Mouse (Mus musculus) limb, embryonic 11.5 days (tissue): ENCODE measurements at regions not wholly inside any gene's neighbourhood (a gene's known extent, or its start where the extent isn't known, plus 50 kb on each side); places are given as distances from the start of the nearest gene placed in this dataset.

Experiments
- ATAC-seq: fragments of 200-750 bp; cut with Nextera tagmentation; 2 replicates; pipeline ENCODE4 v1.8.0; 2017; ENCODE audit warnings: low read depth; ENCODE audit not compliant: insufficient number of reproducible peaks, low FRiP score, low TSS enrichment
- DNase-seq: peaks from one replicate; pipeline ENCODE4 v3.0.0-alpha.2; 2015; ENCODE audit warnings: low spot score
- H3K27ac ChIP-seq: fragments of 300-500 bp; sonication (generic); replicated peaks from 2 replicates; pipeline ENCODE4 v1.5.1; 2014; ENCODE audit warnings: low read depth, mild to moderate bottlenecking, low read length
- H3K27me3 ChIP-seq: fragments of 300-500 bp; sonication (generic); 2 replicates; pipeline ENCODE4 v1.6.1; 2014; ENCODE audit warnings: mild to moderate bottlenecking, low read length, mixed read lengths; ENCODE audit not compliant: control insufficient read depth, insufficient read depth
- H3K36me3 ChIP-seq: fragments of 300-500 bp; sonication (generic); 2 replicates; pipeline ENCODE4 v1.6.1; 2014; ENCODE audit warnings: mild to moderate bottlenecking, low read length, moderate library complexity, mixed read lengths; ENCODE audit not compliant: control insufficient read depth, insufficient read depth
- H3K4me1 ChIP-seq: fragments of 300-500 bp; sonication (generic); 2 replicates; pipeline ENCODE4 v1.6.1; 2014; ENCODE audit warnings: low read length, mixed read lengths; ENCODE audit not compliant: control insufficient read depth, insufficient read depth
- H3K4me2 ChIP-seq: fragments of 300-500 bp; sonication (generic); 2 replicates; pipeline ENCODE4 v1.6.1; 2014; ENCODE audit warnings: low read depth, mild to moderate bottlenecking, moderate library complexity; ENCODE audit not compliant: severe bottlenecking
- H3K4me3 ChIP-seq: fragments of 300-500 bp; sonication (generic); 2 replicates; pipeline ENCODE4 v1.5.1; 2014; ENCODE audit warnings: low read depth, low read length
- H3K9ac ChIP-seq: fragments of 300-500 bp; sonication (generic); 2 replicates; pipeline ENCODE4 v1.6.1; 2014; ENCODE audit warnings: mild to moderate bottlenecking, low read length
- H3K9me3 ChIP-seq: fragments of 300-500 bp; sonication (generic); 2 replicates; pipeline ENCODE4 v1.6.1; 2016; ENCODE audit warnings: low read length; ENCODE audit not compliant: control insufficient read depth
- WGBS: fragments of 180-500 bp; shearing (Covaris S2); extraction: QIAGEN DNeasy Blood & Tissue Kit; methylation state at CpG from one replicate; pipeline ENCODE4 v1.1.7; 2014; 5-methylcytosine and 5-hydroxymethylcytosine counted together

- WGBS = 86% methylated on average over 1 of the region's 1 CpGs
- H3K27me3 ChIP-seq = no peaks in the 10 kb centered on the region
- DNase-seq (no peak), ATAC-seq (no peak)
- no peak overlapping the region for H3K4me2 ChIP-seq
- no peak overlapping the region for H3K4me3 ChIP-seq
- no peak overlapping the region for H3K9ac ChIP-seq
- H3K9me3 ChIP-seq = no peaks in the 10 kb centered on the region
- no peaks in the 10 kb centered on the region for H3K36me3 ChIP-seq
- no peaks in the 10 kb centered on the region for H3K4me1 ChIP-seq
- H3K27ac ChIP-seq = no peak overlapping the region
Observed at GRCm38 (mm10) chr4:97357958-97358357, 175.0 kb upstream of the Gm10192 start.

GRCm38 (mm10) chr4:97346799-97347198 is 163.8 kb upstream of the Gm10192 start:
- 68% methylated on average over 3 of the region's 3 CpGs for WGBS
- H3K4me1 ChIP-seq = no peaks in the 10 kb centered on the region
- H3K4me3 ChIP-seq = no peak overlapping the region
- H3K36me3 ChIP-seq = no peaks in the 10 kb centered on the region
- H3K4me2 ChIP-seq = no peak overlapping the region
- H3K27me3 ChIP-seq = no peaks in the 10 kb centered on the region
- DNase-seq (no peak), ATAC-seq (no peak)
- H3K27ac ChIP-seq = no peak overlapping the region
- H3K9me3 ChIP-seq = no peaks in the 10 kb centered on the region
- no peak overlapping the region for H3K9ac ChIP-seq

- WGBS = 34% methylated on average over 2 of the region's 2 CpGs
- DNase-seq (peak; percentile 23), ATAC-seq (peak; percentile 57; the same call in 1 of the 2 replicates)
- no peaks in the 10 kb centered on the region for H3K27me3 ChIP-seq
- no peak overlapping the region for H3K27ac ChIP-seq
- H3K9me3 ChIP-seq = no peaks in the 10 kb centered on the region
- H3K9ac ChIP-seq = no peak overlapping the region
- H3K36me3 ChIP-seq = no peaks in the 10 kb centered on the region
- no peak overlapping the region for H3K4me3 ChIP-seq
- no peaks in the 10 kb centered on the region for H3K4me1 ChIP-seq
- no peak overlapping the region for H3K4me2 ChIP-seq
Observed at GRCm38 (mm10) chr4:97344335-97344734, 161.4 kb upstream of the Gm10192 start.

GRCm38 (mm10) chr4:97343378-97343777 is 160.4 kb upstream of the Gm10192 start:
- Histone ChIP-seq H3K36me3 (no peaks in the 10 kb centered on the region), H3K9ac (no peak overlapping the region), H3K9me3 (no peaks in the 10 kb centered on the region), H3K4me1 (no peaks in the 10 kb centered on the region), H3K4me3 (no peak overlapping the region), H3K27me3 (no peaks in the 10 kb centered on the region), H3K27ac (no peak overlapping the region), H3K4me2 (no peak overlapping the region)
- ATAC-seq (no peak), DNase-seq (no peak)
- 87% methylated on average over 1 of the region's 1 CpGs for WGBS
